Mouse (Mus musculus) kidney, embryonic 14.5 days (tissue): ENCODE data around the gene Igf2r. TPM values are rescaled to one million over a fixed set of nuclear protein-coding genes. Genes with fewer than 3 reads are reported as not detected.

Source experiments
- ATAC-seq: fragments of 200-750 bp; cut with Nextera tagmentation; 2 replicates; pipeline ENCODE4 v1.8.0; 2017; ENCODE audit warnings: moderate number of reproducible peaks, mild to moderate bottlenecking, moderate TSS enrichment, moderate library complexity; ENCODE audit not compliant: low FRiP score, low TSS enrichment
- H3K27ac ChIP-seq: fragments of 300-500 bp; sonication (generic); 2 replicates; pipeline ENCODE4 v1.5.1; 2014; ENCODE audit warnings: low read depth, mild to moderate bottlenecking, low read length, moderate library complexity, mixed read lengths
- H3K27me3 ChIP-seq: fragments of 300-500 bp; sonication (generic); 2 replicates; pipeline ENCODE4 v1.6.1; 2014; ENCODE audit warnings: mild to moderate bottlenecking, low read length; ENCODE audit not compliant: control insufficient read depth, insufficient read depth
- H3K36me3 ChIP-seq: fragments of 300-500 bp; sonication (generic); 2 replicates; pipeline ENCODE4 v1.6.1; 2014; ENCODE audit warnings: low read length, mixed read lengths; ENCODE audit not compliant: control insufficient read depth, insufficient read depth
- H3K4me1 ChIP-seq: fragments of 300-500 bp; sonication (generic); 2 replicates; pipeline ENCODE4 v1.6.1; 2014; ENCODE audit warnings: low read length, mixed read lengths; ENCODE audit not compliant: control insufficient read depth, insufficient read depth
- H3K4me2 ChIP-seq: fragments of 300-500 bp; sonication (generic); replicated peaks from 2 replicates; pipeline ENCODE4 v1.6.1; 2014; ENCODE audit warnings: low read depth, mild to moderate bottlenecking, low read length
- H3K4me3 ChIP-seq: fragments of 300-500 bp; sonication (generic); 2 replicates; pipeline ENCODE4 v1.5.1; 2014; ENCODE audit warnings: mild to moderate bottlenecking, low read length
- H3K9ac ChIP-seq: fragments of 300-500 bp; sonication (generic); 2 replicates; pipeline ENCODE4 v1.6.1; 2014; ENCODE audit warnings: low read depth, mild to moderate bottlenecking, low read length, moderate library complexity
- H3K9me3 ChIP-seq: fragments of 300-500 bp; sonication (generic); 2 replicates; pipeline ENCODE4 v1.6.1; 2016; ENCODE audit warnings: low read length; ENCODE audit not compliant: control insufficient read depth
- WGBS: fragments of 180-500 bp; shearing (Covaris S2); extraction: QIAGEN DNeasy Blood & Tissue Kit; methylation state at CpG from one replicate; pipeline ENCODE4 v1.1.7; 2014; 5-methylcytosine and 5-hydroxymethylcytosine counted together
- polyA plus RNA-seq: library from polyadenylated mRNA; unstranded; fragments of >200 nt; fragmentation: Nextera tagmentation; extraction: Ambion mirVana; gene quantifications from 2 replicates; pipeline ENCODE4 v1.2.1, GENCODE M21; 2014

Igf2r gene
- polyA plus RNA-seq, 1 experiment from 2014 or later, result 37.8 TPM

DNA sequence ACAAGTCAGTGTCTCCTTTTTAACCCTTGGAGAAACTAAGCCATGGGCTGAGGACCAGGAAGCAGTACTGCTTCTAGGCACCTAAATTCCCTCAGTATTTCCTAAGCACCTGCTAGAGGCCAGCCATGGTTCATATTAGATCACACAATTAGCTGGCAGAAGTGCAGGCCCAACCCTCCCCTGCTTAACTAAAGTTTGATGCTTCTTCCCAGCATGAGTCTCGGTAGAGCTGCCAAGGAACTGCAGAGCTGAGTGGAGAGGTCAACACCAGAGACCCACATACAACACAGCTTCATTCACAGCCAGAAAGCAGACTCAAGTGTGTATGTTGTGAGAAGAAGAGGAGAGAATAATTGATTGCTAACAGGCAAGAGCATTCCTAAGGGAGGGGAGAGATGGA, 40.9 kb downstream of the Igf2r start:
- H3K9me3 ChIP-seq, result no peaks in the 10 kb centered on the region
- no peak overlapping the region for H3K27ac ChIP-seq
- H3K4me1 ChIP-seq, result peaks cover 31% of the 10 kb centered on the region
- H3K36me3 ChIP-seq, result peaks cover 37% of the 10 kb centered on the region
- 62% methylated on average over 1 of the region's 1 CpGs for whole genome bisulfite sequencing
- H3K4me3 ChIP-seq, result no peak overlapping the region
- H3K4me2 ChIP-seq, result no peak overlapping the region
- H3K27me3 ChIP-seq, result no peaks in the 10 kb centered on the region
- no peak for ATAC-seq
- H3K9ac ChIP-seq, result no peak overlapping the region

DNA sequence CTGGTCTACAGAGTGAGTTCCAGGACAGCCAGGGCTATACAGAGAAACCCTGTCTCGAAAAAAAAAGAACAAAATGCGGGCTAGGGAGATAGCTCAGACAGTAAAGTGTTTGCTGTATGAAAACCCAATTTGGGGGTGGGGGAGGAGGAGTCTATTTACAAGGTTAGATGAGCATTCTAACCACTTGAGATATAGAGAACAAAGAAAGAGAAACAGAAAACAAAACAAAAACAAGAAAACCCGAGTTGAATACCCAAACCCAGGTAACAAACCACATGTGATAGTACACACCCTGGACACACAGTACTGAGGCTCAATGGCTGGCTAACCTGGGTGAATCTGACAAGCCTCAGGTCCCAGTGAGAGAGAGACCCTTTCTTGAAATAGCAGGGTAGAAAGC, 41.7 kb downstream of the Igf2r start:
- no peak for ATAC-seq
- H3K9me3 ChIP-seq, result no peaks in the 10 kb centered on the region
- 86% methylated on average over 3 of the region's 3 CpGs for WGBS
- peaks cover 36% of the 10 kb centered on the region for H3K4me1 ChIP-seq
- no peak overlapping the region for H3K27ac ChIP-seq
- H3K9ac ChIP-seq, result no peak overlapping the region
- peaks cover 29% of the 10 kb centered on the region for H3K36me3 ChIP-seq
- no peaks in the 10 kb centered on the region for H3K27me3 ChIP-seq
- no peak overlapping the region for H3K4me3 ChIP-seq
- H3K4me2 ChIP-seq, result no peak overlapping the region

DNA sequence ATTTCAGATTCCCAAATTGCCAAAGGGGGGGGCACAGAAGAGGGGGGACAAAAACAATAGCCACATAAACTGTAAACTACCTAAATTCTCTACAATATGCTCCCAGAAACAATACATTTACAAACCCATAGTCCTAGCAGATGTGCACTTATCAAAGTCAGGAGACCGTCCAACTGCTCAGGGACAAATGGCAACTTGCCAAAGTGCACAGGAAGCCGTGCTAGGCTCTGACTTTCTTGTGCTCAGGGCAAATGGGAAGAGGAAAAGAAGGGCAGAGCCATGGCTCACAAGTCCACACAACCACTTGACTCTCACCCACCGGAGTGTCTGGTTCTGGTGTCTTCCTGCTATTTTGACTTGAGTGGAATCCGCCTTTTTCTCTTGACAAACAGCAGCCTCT, 43.6 kb downstream of the Igf2r start:
- no peaks in the 10 kb centered on the region for H3K9me3 ChIP-seq
- H3K4me1 ChIP-seq, result peaks cover 41% of the 10 kb centered on the region
- 16% methylated on average over 4 of the region's 4 CpGs for WGBS
- H3K27me3 ChIP-seq, result no peaks in the 10 kb centered on the region
- no peak for ATAC-seq
- H3K36me3 ChIP-seq, result peaks cover 28% of the 10 kb centered on the region
- no peak overlapping the region for H3K4me2 ChIP-seq
- H3K9ac ChIP-seq, result no peak overlapping the region
- no peak overlapping the region for H3K4me3 ChIP-seq
- peak overlapping the region; percentile 91 for H3K27ac ChIP-seq

DNA sequence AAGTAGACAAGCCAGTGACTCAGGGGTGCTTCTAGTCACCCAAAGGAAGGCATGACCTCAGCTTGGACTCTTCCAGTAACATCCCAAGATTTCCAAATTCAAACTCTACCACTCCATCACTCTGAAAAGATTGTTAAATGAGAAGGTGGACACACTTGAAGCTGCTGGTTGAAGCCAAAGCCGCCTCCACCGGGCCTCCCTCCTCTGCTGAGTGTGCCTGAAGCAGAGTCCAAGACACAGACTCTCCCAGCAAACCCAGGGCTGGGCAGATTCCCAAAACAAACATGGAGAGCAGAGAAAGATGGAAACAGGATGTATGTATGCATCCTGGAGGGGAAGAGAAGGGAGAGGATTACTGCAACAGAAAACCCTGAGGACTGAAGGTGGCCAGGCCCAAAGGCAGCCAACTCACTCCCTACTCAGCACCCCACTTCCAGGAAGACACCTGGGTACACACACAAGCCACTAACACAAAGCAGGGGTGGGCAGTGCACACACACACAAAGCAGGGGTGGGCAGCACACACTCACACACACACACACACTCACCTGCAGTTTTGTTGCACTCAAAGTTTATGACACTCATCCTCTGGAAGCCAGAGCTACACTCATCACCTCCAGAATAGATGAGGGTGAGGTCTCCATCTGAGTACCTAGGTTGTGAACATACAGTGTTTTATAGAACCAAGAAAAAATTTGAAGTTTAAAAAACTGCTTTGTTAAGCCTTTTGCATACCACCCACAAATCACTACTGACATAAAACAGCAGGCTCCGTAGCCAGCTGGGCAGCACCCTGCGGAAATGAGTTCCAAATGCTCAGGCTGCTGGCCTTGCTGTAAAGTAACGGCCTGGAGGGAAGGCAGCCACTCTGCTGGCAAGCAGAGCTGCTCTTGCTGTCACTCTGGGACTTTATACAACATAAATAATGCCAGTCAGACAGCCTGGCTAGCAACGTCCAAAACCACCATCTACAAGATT, 44.4 kb downstream of the Igf2r start:
- no peaks in the 10 kb centered on the region for H3K27me3 ChIP-seq
- H3K27ac ChIP-seq, result peak overlapping the region; percentile 91
- 40% methylated on average over 6 of the region's 6 CpGs for WGBS
- peaks cover 41% of the 10 kb centered on the region for H3K4me1 ChIP-seq
- H3K9me3 ChIP-seq, result no peaks in the 10 kb centered on the region
- H3K36me3 ChIP-seq, result peaks cover 24% of the 10 kb centered on the region
- H3K4me3 ChIP-seq, result no peak overlapping the region
- peak; percentile 72 for ATAC-seq
- H3K4me2 ChIP-seq, result no peak overlapping the region
- no peak overlapping the region for H3K9ac ChIP-seq

DNA sequence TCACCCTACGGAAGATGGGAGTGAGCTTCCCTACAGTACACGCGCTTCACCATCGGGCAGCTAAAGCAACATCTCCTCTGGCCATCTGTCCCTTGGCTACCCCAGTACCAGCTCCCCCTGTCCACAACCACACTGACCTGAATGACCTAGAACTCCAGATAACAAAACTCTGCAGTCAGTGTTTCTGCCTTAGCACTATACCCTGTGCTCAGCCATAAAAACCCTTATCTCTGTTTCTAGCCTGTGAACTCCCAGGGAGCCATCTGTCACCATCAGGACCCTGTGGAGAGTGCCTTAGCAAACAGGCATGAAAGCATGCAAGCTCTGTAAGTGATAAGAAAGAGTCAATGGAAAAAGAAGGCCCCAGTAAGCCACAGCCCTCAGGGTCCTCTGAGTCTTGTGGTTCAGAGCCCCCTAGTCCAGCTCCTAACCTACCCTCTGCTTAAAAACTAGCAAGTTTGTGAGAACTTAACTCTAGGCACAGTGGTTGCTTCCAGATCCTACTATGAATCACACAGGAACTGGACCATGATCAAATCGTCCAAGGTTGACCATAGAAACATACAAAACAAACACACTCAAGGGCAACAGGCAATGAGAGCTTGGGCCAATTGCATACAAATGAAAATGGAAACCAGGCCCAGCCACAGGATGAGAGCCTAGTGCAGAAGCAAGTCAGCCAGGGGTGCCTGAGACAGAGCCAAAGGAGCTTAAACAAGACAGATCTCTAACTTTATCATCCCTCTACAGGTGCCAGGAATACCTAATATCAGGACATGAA, 45.3 kb downstream of the Igf2r start:
- Histone ChIP-seq H3K4me3 (no peak overlapping the region), H3K9me3 (no peaks in the 10 kb centered on the region), H3K27ac (peak overlapping the region; percentile 91), H3K4me1 (peaks cover 41% of the 10 kb centered on the region), H3K4me2 (no peak overlapping the region), H3K36me3 (peaks cover 24% of the 10 kb centered on the region; the same call in 1 of the 2 replicates), H3K9ac (no peak overlapping the region), H3K27me3 (no peaks in the 10 kb centered on the region)
- 73% methylated on average over 5 of the region's 5 CpGs for WGBS
- ATAC-seq, result no peak

DNA sequence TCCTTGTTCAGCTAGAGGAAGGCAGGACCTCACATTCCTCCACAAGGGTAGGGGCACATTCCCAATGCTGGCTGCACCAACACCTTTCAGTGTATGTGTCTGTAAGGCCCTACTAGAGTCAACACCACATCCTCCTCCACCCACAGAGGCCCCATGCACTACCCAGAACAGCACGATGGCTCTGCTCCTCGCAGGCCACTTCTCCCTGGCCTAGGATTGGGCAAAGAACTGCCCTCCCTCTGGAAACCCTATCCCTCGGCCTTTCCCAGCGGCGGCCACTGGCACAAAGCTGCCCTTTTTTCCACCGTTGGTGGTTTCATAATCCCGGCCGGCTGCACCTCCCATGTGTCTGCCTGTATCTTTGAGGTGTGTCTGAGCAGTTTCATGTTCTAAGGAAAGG, 46.8 kb downstream of the Igf2r start:
- ATAC-seq, result peak; percentile 72
- H3K4me1 ChIP-seq, result peaks cover 41% of the 10 kb centered on the region
- no peak overlapping the region for H3K4me2 ChIP-seq
- 25% methylated on average over 8 of the region's 8 CpGs for WGBS
- peaks cover 34% of the 10 kb centered on the region for H3K36me3 ChIP-seq
- H3K27ac ChIP-seq, result peak overlapping the region; percentile 38; the same call in 1 of the 2 replicates
- no peaks in the 10 kb centered on the region for H3K9me3 ChIP-seq
- no peak overlapping the region for H3K4me3 ChIP-seq
- no peak overlapping the region for H3K9ac ChIP-seq
- H3K27me3 ChIP-seq, result no peaks in the 10 kb centered on the region

DNA sequence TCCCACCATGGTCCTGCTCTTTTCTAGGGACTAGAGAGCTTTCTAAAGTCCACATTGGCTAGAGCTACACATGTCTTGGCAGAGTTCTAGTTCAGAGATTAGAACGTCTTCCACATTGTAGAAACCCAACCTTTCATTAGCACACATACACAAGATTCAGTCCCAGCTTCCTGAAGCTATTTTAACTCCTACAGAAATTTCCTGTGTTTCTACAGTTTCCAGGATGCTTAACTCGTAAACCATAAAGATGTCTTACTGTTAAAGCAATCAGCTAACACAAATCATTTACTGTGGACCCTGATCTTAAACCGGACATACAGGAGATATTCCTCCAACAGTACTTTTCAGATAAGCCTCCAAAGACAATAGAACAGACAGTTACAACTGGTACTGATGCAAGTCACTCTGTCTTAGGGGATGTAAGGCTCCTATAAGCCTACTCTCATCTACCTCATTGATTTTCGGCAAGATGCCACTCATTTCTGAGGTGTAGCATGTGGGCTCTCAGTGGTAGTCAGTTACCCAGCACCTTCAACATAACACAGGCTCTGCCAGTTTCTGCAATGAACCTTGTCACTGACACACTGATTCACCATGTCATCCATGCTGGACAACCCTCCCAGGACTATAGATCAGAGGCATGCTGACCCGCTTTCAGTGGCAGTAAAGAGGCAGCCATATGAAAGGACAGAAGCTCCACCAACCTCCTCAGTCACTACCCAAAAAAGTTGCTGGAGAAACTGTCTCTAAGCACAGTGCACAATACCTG, 48.2 kb downstream of the Igf2r start:
- peak overlapping the region; percentile 52; the same call in 1 of the 2 replicates for H3K27ac ChIP-seq
- ATAC-seq, result no peak

DNA sequence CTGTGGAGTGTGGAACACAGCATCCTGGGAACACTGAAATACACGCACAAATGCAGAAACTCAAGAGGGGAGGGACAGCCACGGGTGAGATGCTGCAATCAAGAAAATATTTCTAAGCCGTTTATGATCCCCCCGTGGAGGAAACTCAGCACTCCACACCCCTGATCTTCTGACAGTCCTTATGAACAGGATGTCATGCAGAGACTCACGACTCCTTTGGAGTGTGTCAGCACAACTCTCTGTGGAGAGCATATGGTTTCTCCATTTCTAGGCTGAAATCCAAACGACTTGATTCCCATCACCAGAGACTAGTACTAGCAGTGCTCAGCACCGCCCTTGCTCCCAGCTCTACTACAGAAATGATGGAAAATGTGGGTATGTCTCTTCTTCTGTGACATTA, 51.2 kb downstream of the Igf2r start:
- Histone ChIP-seq H3K9me3 (no peaks in the 10 kb centered on the region), H3K9ac (no peak overlapping the region), H3K27me3 (no peaks in the 10 kb centered on the region), H3K4me1 (peaks cover 10% of the 10 kb centered on the region; the same call in 1 of the 2 replicates), H3K4me2 (no peak overlapping the region), H3K4me3 (no peak overlapping the region), H3K36me3 (peaks cover 69% of the 10 kb centered on the region), H3K27ac (no peak overlapping the region)
- no peak for ATAC-seq
- 65% methylated on average over 7 of the region's 7 CpGs for WGBS

More for the DNA sequence above, 48.2 kb downstream of the Igf2r start:
- Histone ChIP-seq H3K36me3 (peaks cover 45% of the 10 kb centered on the region), H3K4me3 (no peak overlapping the region), H3K9ac (no peak overlapping the region), H3K4me2 (no peak overlapping the region), H3K27me3 (no peaks in the 10 kb centered on the region), H3K9me3 (no peaks in the 10 kb centered on the region), H3K4me1 (peaks cover 36% of the 10 kb centered on the region)
- WGBS, result 66% methylated on average over 5 of the region's 5 CpGs
